Mouse (Mus musculus) thymus, adult 2 months (tissue): ENCODE data around the gene Gm1673. TPM values are rescaled to one million over a fixed set of nuclear protein-coding genes. Genes with fewer than 3 reads are reported as not detected.

Experiments
- DNase-seq: peaks from one replicate; pipeline ENCODE4 v3.0.0; 2021
- H3K27ac ChIP-seq: fragments of 200-500 bp; 2 replicates; pipeline ENCODE4 v1.5.1; 2012; ENCODE audit warnings: low read length, control low read depth; ENCODE audit not compliant: control insufficient read depth, insufficient read depth
- H3K27me3 ChIP-seq: fragments of 200-500 bp; 2 replicates; pipeline ENCODE4 v1.6.1; 2012; ENCODE audit warnings: mild to moderate bottlenecking, low read length, moderate library complexity, mixed read lengths; ENCODE audit not compliant: control insufficient read depth, insufficient read depth
- H3K36me3 ChIP-seq: fragments of 200-500 bp; 2 replicates; pipeline ENCODE4 v1.6.1; 2012; ENCODE audit warnings: mild to moderate bottlenecking, low read length, moderate library complexity; ENCODE audit not compliant: control insufficient read depth, insufficient read depth
- H3K4me1 ChIP-seq: fragments of 200-500 bp; replicated peaks from 2 replicates; pipeline ENCODE4 v1.6.1; 2012; ENCODE audit warnings: low read length; ENCODE audit not compliant: control insufficient read depth, insufficient read depth
- H3K4me3 ChIP-seq: fragments of 200-500 bp; 2 replicates; pipeline ENCODE4 v1.5.1; 2012; ENCODE audit warnings: mild to moderate bottlenecking, low read length, control low read depth, moderate library complexity; ENCODE audit not compliant: control insufficient read depth, insufficient read depth
- CTCF ChIP-seq: fragments of 200-500 bp; IDR thresholded peaks from 2 replicates; pipeline ENCODE4 v1.5.1; 2012; ENCODE audit warnings: mild to moderate bottlenecking, control low read depth, low read length, moderate library complexity, borderline replicate concordance; ENCODE audit not compliant: control insufficient read depth, poor library complexity, insufficient read depth; ENCODE audit errors: extremely low read depth
- POLR2A ChIP-seq: fragments of 200-500 bp; IDR thresholded peaks from 2 replicates; pipeline ENCODE4 v1.6.1; 2012; ENCODE audit warnings: mild to moderate bottlenecking, low read length, control low read depth, moderate library complexity; ENCODE audit not compliant: control insufficient read depth, poor library complexity, insufficient read depth; ENCODE audit errors: extremely low read depth
- WGBS: fragments of 180-500 bp; shearing (Covaris S2); methylation state at CpG from one replicate; pipeline ENCODE4 v1.1.7; 2018; 5-methylcytosine and 5-hydroxymethylcytosine counted together
- polyA plus RNA-seq: library from polyadenylated mRNA; depleted of rRNA; stranded (reverse); fragments of >200 nt; gene quantifications from 2 replicates; pipeline ENCODE4 v1.2.3, GENCODE M21; 2012

Gene Gm1673
- polyA plus RNA-seq, 1 experiment: 41.9 TPM

GRCm38 (mm10) chr5:33974736-33975135 is 8.5 kb upstream of the Gm1673 start:
- Histone ChIP-seq H3K4me1 (no peaks in the 10 kb centered on the region), H3K27me3 (no peaks in the 10 kb centered on the region; the same call in 1 of the 2 replicates), H3K4me3 (no peak overlapping the region), H3K36me3 (no peaks in the 10 kb centered on the region), H3K27ac (no peak overlapping the region)
- TF ChIP-seq CTCF: no peak
- no peak for TF ChIP-seq POLR2A
- WGBS: 81% methylated on average over 2 of the region's 2 CpGs
- DNase-seq: no peak

GRCm38 (mm10) chr5:33976267-33976666 is 7.0 kb upstream of the Gm1673 start:
- TF ChIP-seq CTCF: no peak
- TF ChIP-seq POLR2A: no peak
- WGBS: 32% methylated on average over 3 of the region's 3 CpGs

GRCm38 (mm10) chr5:33982731-33983259 is 438 bp upstream of the Gm1673 start:
- peak overlapping the region; percentile 82 for H3K4me3 ChIP-seq
- no peaks in the 10 kb centered on the region for H3K27me3 ChIP-seq
- TF ChIP-seq CTCF (no peak), POLR2A (no peak)
- peaks cover 7% of the 10 kb centered on the region for H3K4me1 ChIP-seq
- DNase-seq: no peak
- 17% methylated on average over 26 of the region's 26 CpGs for WGBS
- no peak overlapping the region for H3K27ac ChIP-seq
- no peaks in the 10 kb centered on the region for H3K36me3 ChIP-seq

More at GRCm38 (mm10) chr5:33976267-33976666, 7.0 kb upstream of the Gm1673 start:
- Histone ChIP-seq H3K27ac (no peak overlapping the region), H3K4me3 (no peak overlapping the region), H3K4me1 (no peaks in the 10 kb centered on the region), H3K36me3 (no peaks in the 10 kb centered on the region), H3K27me3 (no peaks in the 10 kb centered on the region; the same call in 1 of the 2 replicates)
- DNase-seq: no peak

- TF ChIP-seq POLR2A (no peak), CTCF (0 out of 2 replicates have a peak, but pooled peaks have one; percentile 15)
- Histone ChIP-seq H3K4me3 (peak overlapping the region; percentile 69; the same call in 1 of the 2 replicates), H3K27ac (no peak overlapping the region), H3K27me3 (peaks cover 20% of the 10 kb centered on the region), H3K36me3 (no peaks in the 10 kb centered on the region), H3K4me1 (peaks cover 18% of the 10 kb centered on the region)
- WGBS: 60% methylated on average over 28 of the region's 28 CpGs
- peak; percentile 44 for DNase-seq
These were observed 11.7 kb downstream of the Gm1673 start for GRCm38 (mm10) chr5:33994671-33995625.

- Histone ChIP-seq H3K27me3 (peaks cover 20% of the 10 kb centered on the region), H3K4me3 (peak within 1 kb of the TSS; percentile 69), H3K36me3 (no peaks in the 10 kb centered on the region), H3K27ac (no peak within 1 kb of the TSS), H3K4me1 (peaks cover 18% of the 10 kb centered on the region)
- DNase-seq: peak; percentile 67
- TF ChIP-seq POLR2A (no peak), CTCF (0 out of 2 replicates have a peak, but pooled peaks have one; percentile 22)
- under 1% methylated on average over 90 of the region's 90 CpGs for WGBS
These were observed 12.8 kb downstream of the Gm1673 start, which contains the start of gene Nat8l for GRCm38 (mm10) chr5:33995843-33996693. Gene Nat8l, plus strand, starts transcription at chr5:33995984.

GRCm38 (mm10) chr5:33996694-33997045 is 13.4 kb downstream of the Gm1673 start:
- peaks cover 18% of the 10 kb centered on the region for H3K4me1 ChIP-seq
- no peaks in the 10 kb centered on the region for H3K36me3 ChIP-seq
- WGBS: under 1% methylated on average over 52 of the region's 55 CpGs
- TF ChIP-seq POLR2A: no peak
- TF ChIP-seq CTCF: no peak
- DNase-seq: no peak
- H3K27ac ChIP-seq: no peak overlapping the region
- peaks cover 20% of the 10 kb centered on the region for H3K27me3 ChIP-seq
- peak overlapping the region; percentile 69 for H3K4me3 ChIP-seq
